Mouse (Mus musculus) adipocyte (in vitro differentiated cells): Measurements from ENCODE around the gene Tmem185a.
"Not testable (repeated sequence)": the region's sequence is repeated elsewhere in the genome, so short reads cannot be mapped to it uniquely, and the experiment has no call there.

Experiments
- DNase-seq: peaks from one replicate; pipeline ENCODE4 v3.0.0-alpha.2; 2016; ENCODE audit warnings: low spot score

Tmem185a gene

DNA sequence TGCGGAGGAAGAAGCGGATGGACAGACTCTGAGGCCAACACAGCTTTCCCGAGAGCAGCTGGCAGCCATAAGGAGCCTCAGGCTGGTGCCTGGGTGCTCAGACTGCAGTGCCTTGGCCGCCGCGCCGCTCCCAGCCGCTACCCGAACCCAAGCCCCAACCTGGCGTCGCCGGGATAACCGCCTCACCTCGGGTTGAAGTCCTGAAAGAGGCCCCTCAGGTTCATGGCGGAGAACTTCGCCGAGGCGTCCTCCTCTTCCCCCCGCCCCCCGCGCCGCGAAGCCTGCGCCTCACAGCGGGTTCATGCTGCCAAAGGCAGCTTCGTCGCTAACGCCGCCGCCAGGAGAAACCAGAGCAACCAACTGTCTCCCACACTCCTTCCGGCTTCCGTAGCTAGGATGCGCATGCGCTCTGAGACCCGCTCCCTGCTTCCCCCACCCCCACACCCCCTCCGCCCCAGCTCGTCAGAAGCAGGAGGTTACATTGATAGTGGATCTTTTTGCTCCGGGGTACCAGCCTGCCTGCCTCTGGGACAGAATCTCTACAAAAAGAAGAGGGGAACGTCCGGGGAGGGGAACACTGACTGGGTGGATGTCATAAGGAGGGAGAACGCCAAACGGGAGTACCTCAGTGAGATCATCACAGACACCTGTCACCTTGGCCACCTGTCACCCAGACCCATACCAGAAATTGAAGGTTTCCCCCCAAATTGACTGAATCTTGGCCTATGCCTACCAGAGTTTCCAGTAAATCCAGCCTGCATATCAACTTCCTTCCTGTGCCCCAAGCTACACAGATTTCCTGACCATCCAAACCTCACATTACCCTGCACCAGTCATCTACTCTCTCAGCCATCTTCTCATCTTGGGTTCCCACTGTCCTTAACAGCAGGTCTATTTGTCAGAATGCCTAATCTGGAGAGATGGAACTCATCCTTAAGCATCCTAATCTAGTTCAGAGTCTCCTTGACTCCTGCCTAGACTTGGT is at the start of gene Tmem185a:
TSS of gene Tmem185a (minus strand) at position 389 of the 985 bp plus-strand sequence.
- DNase-seq = peak; percentile 88

- not testable (repeated sequence) for DNase-seq
Observed at GRCm38 (mm10) chrX:70514413-70514812, 37.4 kb upstream of the Tmem185a start.

- not testable (repeated sequence) for DNase-seq
Observed at GRCm38 (mm10) chrX:70487328-70487727, 10.3 kb upstream of the Tmem185a start.

DNA sequence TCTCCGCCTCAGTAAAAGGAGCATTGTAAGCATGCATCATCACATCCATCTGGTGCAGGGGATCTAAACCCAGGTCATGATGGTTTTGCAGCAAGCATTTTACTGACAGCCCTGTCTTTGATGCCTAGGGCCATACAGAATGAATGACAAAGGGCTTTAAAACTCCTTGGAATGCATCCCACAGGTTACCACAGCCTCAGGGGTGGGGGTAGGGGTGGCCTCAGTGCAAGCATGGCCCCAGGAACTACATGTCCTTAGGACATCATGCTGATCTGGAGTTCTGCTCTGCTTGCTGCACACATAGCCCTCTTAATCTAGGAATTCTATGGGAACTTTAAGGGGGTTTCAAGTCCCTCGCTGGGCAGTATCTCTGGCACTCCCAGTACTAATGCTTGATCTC is 5.2 kb upstream of the Tmem185a start:
- DNase-seq = no peak

GRCm38 (mm10) chrX:70478701-70479100 is 1.7 kb upstream of the Tmem185a start:
- DNase-seq = no peak

- DNase-seq = no peak
Observed at GRCm38 (mm10) chrX:70475215-70475765, 1.7 kb downstream of the Tmem185a start.

GRCm38 (mm10) chrX:70466897-70467296 is 10.1 kb downstream of the Tmem185a start:
- DNase-seq = no peak

DNA sequence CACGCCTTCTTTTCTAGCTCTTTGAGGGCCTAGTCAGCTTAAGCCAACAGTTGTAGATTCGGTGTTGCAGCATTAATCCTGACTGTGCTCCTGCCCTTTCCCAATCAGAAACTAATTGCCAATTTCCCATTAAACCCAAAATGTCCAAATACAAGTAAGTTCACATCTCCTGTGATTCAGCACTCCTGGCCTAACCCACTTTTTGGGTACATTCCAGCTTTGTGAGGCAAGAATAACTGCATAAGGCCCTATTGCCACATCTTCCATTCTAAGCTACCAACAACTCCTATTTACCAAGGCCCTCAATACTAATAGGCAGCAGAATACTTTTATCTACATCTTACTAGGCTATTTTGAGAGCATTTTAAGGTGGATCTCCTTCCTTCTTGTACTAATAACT is 11.5 kb downstream of the Tmem185a start:
- peak; percentile 81 for DNase-seq

- no peak for DNase-seq
Observed at GRCm38 (mm10) chrX:70463621-70464020, 13.4 kb downstream of the Tmem185a start.

- DNase-seq = not testable (repeated sequence)
Observed at GRCm38 (mm10) chrX:70452359-70452758, 24.6 kb downstream of the Tmem185a start.

GRCm38 (mm10) chrX:70425473-70425872 is 51.5 kb downstream of the Tmem185a start:
- DNase-seq = not testable (repeated sequence)
